Mouse (Mus musculus): ENCODE results near the gene Dlx6. TPM values are rescaled to one million over a fixed set of nuclear protein-coding genes. Genes with fewer than 3 reads are reported as not detected.

Dlx6 gene
- total RNA-seq, 2 experiments from 2014 or later, result not detected

GRCm38 (mm10) chr6:6859111-6859949, 3.8 kb upstream of the Dlx6 start:
- no peak for ATAC-seq (ENCODE audit: poor library complexity, severe bottlenecking)

GRCm38 (mm10) chr6:6859950-6860410, 3.2 kb upstream of the Dlx6 start:
- no peak for ATAC-seq (ENCODE audit: poor library complexity, severe bottlenecking)

GRCm38 (mm10) chr6:6860411-6861085, 2.6 kb upstream of the Dlx6 start:
- no peak for ATAC-seq (ENCODE audit: poor library complexity, severe bottlenecking)

- ATAC-seq (ENCODE audit: poor library complexity, severe bottlenecking), result no peak
Observed at GRCm38 (mm10) chr6:6861086-6861797, 1.9 kb upstream of the Dlx6 start.

GRCm38 (mm10) chr6:6861798-6862428, 1.2 kb upstream of the Dlx6 start:
- no peak for ATAC-seq (ENCODE audit: poor library complexity, severe bottlenecking)

- 0 out of 2 replicates have a peak, but pooled peaks have one; percentile 24 for ATAC-seq (ENCODE audit: poor library complexity, severe bottlenecking)
Observed at GRCm38 (mm10) chr6:6862611-6863010, 523 bp upstream of the Dlx6 start.

GRCm38 (mm10) chr6:6863955-6864354, 821 bp downstream of the Dlx6 start:
- no peak for ATAC-seq (ENCODE audit: poor library complexity, severe bottlenecking)

- no peak for ATAC-seq (ENCODE audit: poor library complexity, severe bottlenecking)
Observed at GRCm38 (mm10) chr6:6864441-6865440, 1.6 kb downstream of the Dlx6 start.

- ATAC-seq (ENCODE audit: poor library complexity, severe bottlenecking), result no peak
Observed at GRCm38 (mm10) chr6:6867031-6867430, 3.9 kb downstream of the Dlx6 start.

- no peak for ATAC-seq (ENCODE audit: poor library complexity, severe bottlenecking)
Observed at GRCm38 (mm10) chr6:6869041-6869685, 6.0 kb downstream of the Dlx6 start.

- no peak for ATAC-seq (ENCODE audit: poor library complexity, severe bottlenecking)
Observed at GRCm38 (mm10) chr6:6869961-6870800, 7.0 kb downstream of the Dlx6 start.

GRCm38 (mm10) chr6:6870876-6871420, 7.8 kb downstream of the Dlx6 start:
- no peak for ATAC-seq (ENCODE audit: poor library complexity, severe bottlenecking)

- no peak for ATAC-seq (ENCODE audit: poor library complexity, severe bottlenecking)
Observed at GRCm38 (mm10) chr6:6871692-6872091, 8.6 kb downstream of the Dlx6 start.

GRCm38 (mm10) chr6:6872873-6873272, 9.7 kb downstream of the Dlx6 start:
- no peak for ATAC-seq (ENCODE audit: poor library complexity, severe bottlenecking)

- ATAC-seq (ENCODE audit: poor library complexity, severe bottlenecking), result no peak
Observed at GRCm38 (mm10) chr6:6873476-6874072, 10.4 kb downstream of the Dlx6 start.

- no peak for ATAC-seq (ENCODE audit: poor library complexity, severe bottlenecking)
Observed at GRCm38 (mm10) chr6:6874073-6874771, 11.1 kb downstream of the Dlx6 start.

- ATAC-seq (ENCODE audit: poor library complexity, severe bottlenecking), result no peak
Observed at GRCm38 (mm10) chr6:6875136-6875535, 12.0 kb downstream of the Dlx6 start.
